Mouse (Mus musculus) MEL (cell line): ENCODE measurements around the gene Myom1. TPM values are rescaled to one million over a fixed set of nuclear protein-coding genes. Genes with fewer than 3 reads are reported as not detected.

ENCODE experiments used
- DNase-seq: peaks from one replicate; pipeline ENCODE4 v3.0.0; 2011; ENCODE audit warnings: low read depth, low spot score
- H3K27ac ChIP-seq: 2 replicates; pipeline ENCODE4 v1.5.1; 2012; ENCODE audit warnings: low read depth, mild to moderate bottlenecking, control low read depth, low read length, moderate library complexity; ENCODE audit not compliant: control insufficient read depth
- H3K27me3 ChIP-seq, 2 experiments: fragments of 150-350 bp in 1 of 2; sonication (generic) in 1 of 2; 2 replicates each; pipeline ENCODE4 v1.6.1; 2012; ENCODE audit warnings: low read length in 2 of 2, mild to moderate bottlenecking in 2 of 2, improper control_type of control experiment in 1 of 2, moderate library complexity in 1 of 2; ENCODE audit not compliant: insufficient read depth in 2 of 2, control insufficient read depth in 1 of 2
- H3K36me3 ChIP-seq, 2 experiments: 2 replicates each; pipeline ENCODE4 v1.6.1; 2012 to 2014; ENCODE audit warnings: low read length in 2 of 2, improper control_type of control experiment in 1 of 2, inconsistent platforms in 1 of 2, mild to moderate bottlenecking in 1 of 2; ENCODE audit not compliant: insufficient read depth in 2 of 2, control insufficient read depth in 1 of 2
- H3K4me1 ChIP-seq, 2 experiments: fragments of 150-350 bp in 1 of 2; sonication (generic) in 1 of 2; 2 replicates each; pipeline ENCODE4 v1.6.1; 2012; ENCODE audit warnings: low read length in 2 of 2, improper control_type of control experiment in 1 of 2, mild to moderate bottlenecking in 1 of 2; ENCODE audit not compliant: insufficient read depth in 2 of 2, control insufficient read depth in 1 of 2
- H3K4me3 ChIP-seq, 2 experiments: fragments of 150-350 bp in 1 of 2; sonication (generic) in 1 of 2; 2 replicates each; pipeline ENCODE4 v1.5.1; 2012; ENCODE audit warnings: low read depth in 2 of 2, low read length in 2 of 2, mild to moderate bottlenecking in 2 of 2, moderate library complexity in 2 of 2, control low read depth in 1 of 2, improper control_type of control experiment in 1 of 2; ENCODE audit not compliant: control insufficient read depth in 1 of 2, insufficient read depth in 1 of 2
- H3K79me2 ChIP-seq: 2 replicates; pipeline ENCODE4 v1.6.1; 2012; ENCODE audit warnings: mild to moderate bottlenecking, low read length, moderate library complexity; ENCODE audit not compliant: control insufficient read depth, poor library complexity, insufficient read depth
- H3K9ac ChIP-seq: 2 replicates; pipeline ENCODE4 v1.6.1; 2012; ENCODE audit warnings: low read depth, mild to moderate bottlenecking, control low read depth, low read length, moderate library complexity; ENCODE audit not compliant: control insufficient read depth, poor library complexity, severe bottlenecking
- H3K9me3 ChIP-seq: fragments of 150-350 bp; sonication (generic); replicated peaks from 2 replicates; pipeline ENCODE4 v1.6.1; 2012; ENCODE audit warnings: mild to moderate bottlenecking, low read length, improper control_type of control experiment, moderate library complexity; ENCODE audit not compliant: insufficient read depth
- BHLHE40 ChIP-seq: IDR thresholded peaks from 2 replicates; pipeline ENCODE4 v1.6.1; 2012; ENCODE audit warnings: low read depth, mild to moderate bottlenecking, inconsistent platforms, low read length, improper control_type of control experiment, borderline replicate concordance
- CHD1 ChIP-seq: IDR thresholded peaks from 2 replicates; pipeline ENCODE4 v1.6.1; 2012; ENCODE audit warnings: low read depth, mild to moderate bottlenecking, inconsistent platforms, low read length, improper control_type of control experiment
- CTCF ChIP-seq, 3 experiments: IDR thresholded peaks in 2 of 3; conservative IDR thresholded peaks in 1 of 3; 2 replicates each; pipeline ENCODE4 v1.5.1; 2011 to 2012; ENCODE audit warnings: low read length in 3 of 3, low read depth in 2 of 3, mild to moderate bottlenecking in 2 of 3, improper control_type of control experiment in 1 of 3, inconsistent platforms in 1 of 3, mixed read lengths in 1 of 3, moderate library complexity in 1 of 3; ENCODE audit not compliant: control insufficient read depth in 1 of 3, insufficient read depth in 1 of 3, poor library complexity in 1 of 3, severe bottlenecking in 1 of 3
- E2F4 ChIP-seq: IDR thresholded peaks from 2 replicates; pipeline ENCODE4 v1.6.1; 2011; ENCODE audit warnings: low read depth, low read length, improper control_type of control experiment, borderline replicate concordance
- ELF1 ChIP-seq: IDR thresholded peaks from 2 replicates; pipeline ENCODE4 v1.6.1; 2014; ENCODE audit warnings: low read depth, mild to moderate bottlenecking, inconsistent platforms, low read length, improper control_type of control experiment, moderate library complexity
- EP300 ChIP-seq, 2 experiments: IDR thresholded peaks; 2 replicates each; pipeline ENCODE4 v1.6.1; 2011; ENCODE audit warnings: improper control_type of control experiment in 2 of 2, low read length in 2 of 2, low read depth in 1 of 2, mild to moderate bottlenecking in 1 of 2
- GABPA ChIP-seq: IDR thresholded peaks from 2 replicates; pipeline ENCODE4 v1.6.1; 2012; ENCODE audit warnings: low read depth, mild to moderate bottlenecking, inconsistent platforms, low read length, improper control_type of control experiment, moderate library complexity
- GATA1 ChIP-seq: IDR thresholded peaks from 2 replicates; pipeline ENCODE4 v1.6.1; 2011; ENCODE audit warnings: low read depth, low read length, improper control_type of control experiment
- HCFC1 ChIP-seq: IDR thresholded peaks from 2 replicates; pipeline ENCODE4 v1.6.1; 2012; ENCODE audit warnings: low read depth, mild to moderate bottlenecking, inconsistent platforms, low read length, improper control_type of control experiment, moderate library complexity
- JUND ChIP-seq: IDR thresholded peaks from 2 replicates; pipeline ENCODE4 v1.6.1; 2011; ENCODE audit warnings: low read depth, mild to moderate bottlenecking, improper control_type of control experiment, low read length
- KAT2A ChIP-seq: conservative IDR thresholded peaks from 2 replicates; pipeline ENCODE4 v1.6.1; 2012; ENCODE audit warnings: low read depth, low read length, improper control_type of control experiment, inconsistent platforms
- MAFK ChIP-seq: IDR thresholded peaks from 2 replicates; pipeline ENCODE4 v1.6.1; 2011; ENCODE audit warnings: low read depth, mild to moderate bottlenecking, low read length, improper control_type of control experiment, borderline replicate concordance
- MAX ChIP-seq: IDR thresholded peaks from 2 replicates; pipeline ENCODE4 v1.6.1; 2011; ENCODE audit warnings: low read length, improper control_type of control experiment
- MEF2A ChIP-seq: IDR thresholded peaks from 2 replicates; pipeline ENCODE4 v1.6.1; 2014; ENCODE audit warnings: low read depth, mild to moderate bottlenecking, inconsistent platforms, low read length, improper control_type of control experiment; ENCODE audit not compliant: poor library complexity, insufficient replicate concordance, severe bottlenecking; ENCODE audit errors: extremely low read depth
- MXI1 ChIP-seq: IDR thresholded peaks from 2 replicates; pipeline ENCODE4 v1.6.1; 2011; ENCODE audit warnings: mild to moderate bottlenecking, low read depth, low read length, improper control_type of control experiment
- MYB ChIP-seq: IDR thresholded peaks from 2 replicates; pipeline ENCODE4 v1.6.1; 2011; ENCODE audit warnings: mild to moderate bottlenecking, low read depth, low read length, improper control_type of control experiment
- NELFE ChIP-seq: IDR thresholded peaks from 2 replicates; pipeline ENCODE4 v1.6.1; 2011; ENCODE audit warnings: low read depth, low read length, improper control_type of control experiment
- NRF1 ChIP-seq: IDR thresholded peaks from 2 replicates; pipeline ENCODE4 v1.6.1; 2014; ENCODE audit warnings: low read depth, mild to moderate bottlenecking, inconsistent platforms, low read length, improper control_type of control experiment, moderate library complexity; ENCODE audit not compliant: poor library complexity, insufficient read depth, severe bottlenecking
- POLR2A ChIP-seq, 2 experiments: IDR thresholded peaks; 2 replicates each; pipeline ENCODE4 v1.6.1; 2011 to 2012; ENCODE audit warnings: low read length in 2 of 2, mild to moderate bottlenecking in 2 of 2, control low read depth in 1 of 2, improper control_type of control experiment in 1 of 2, low read depth in 1 of 2, moderate library complexity in 1 of 2; ENCODE audit not compliant: control insufficient read depth in 1 of 2, insufficient read depth in 1 of 2, poor library complexity in 1 of 2
- POLR2AphosphoS5 ChIP-seq: IDR thresholded peaks from 2 replicates; pipeline ENCODE4 v1.6.1; 2012; ENCODE audit warnings: low read depth, borderline replicate concordance, mild to moderate bottlenecking, inconsistent platforms, low read length, moderate library complexity, mixed read lengths
- RAD21 ChIP-seq: IDR thresholded peaks from 2 replicates; pipeline ENCODE4 v1.6.1; 2011; ENCODE audit warnings: mild to moderate bottlenecking, low read depth, low read length, improper control_type of control experiment
- RCOR1 ChIP-seq: IDR thresholded peaks from 2 replicates; pipeline ENCODE4 v1.6.1; 2012; ENCODE audit warnings: low read depth, mild to moderate bottlenecking, inconsistent platforms, low read length, improper control_type of control experiment
- SIN3A ChIP-seq: IDR thresholded peaks from 2 replicates; pipeline ENCODE4 v1.6.1; 2012; ENCODE audit warnings: low read length, improper control_type of control experiment, inconsistent platforms
- SMC3 ChIP-seq: IDR thresholded peaks from 2 replicates; pipeline ENCODE4 v1.6.1; 2011; ENCODE audit warnings: low read depth, low read length, improper control_type of control experiment
- TAL1 ChIP-seq: IDR thresholded peaks from 2 replicates; pipeline ENCODE4 v1.6.1; 2012; ENCODE audit warnings: mild to moderate bottlenecking, inconsistent platforms, low read length, moderate library complexity, mixed read lengths
- TBP ChIP-seq: IDR thresholded peaks from 2 replicates; pipeline ENCODE4 v1.8.0; 2011; ENCODE audit warnings: low read depth, low read length, improper control_type of control experiment
- UBTF ChIP-seq: IDR thresholded peaks from 2 replicates; pipeline ENCODE4 v1.6.1; 2012; ENCODE audit warnings: low read depth, mild to moderate bottlenecking, inconsistent platforms, low read length, improper control_type of control experiment, moderate library complexity, borderline replicate concordance; ENCODE audit not compliant: insufficient read depth
- USF1 ChIP-seq: IDR thresholded peaks from 2 replicates; pipeline ENCODE4 v1.6.1; 2014; ENCODE audit warnings: low read depth, mild to moderate bottlenecking, inconsistent platforms, low read length, improper control_type of control experiment, moderate library complexity
- ZMIZ1 ChIP-seq: IDR thresholded peaks from 2 replicates; pipeline ENCODE4 v1.6.1; 2012; ENCODE audit warnings: low read depth, mild to moderate bottlenecking, inconsistent platforms, low read length, improper control_type of control experiment, moderate library complexity
- ZNF384 ChIP-seq: IDR thresholded peaks from 2 replicates; pipeline ENCODE4 v1.6.1; 2012; ENCODE audit warnings: low read depth, mild to moderate bottlenecking, inconsistent platforms, low read length, improper control_type of control experiment
- polyA plus RNA-seq, 2 experiments: library from polyadenylated mRNA; stranded (reverse) in 1 of 2; unstranded in 1 of 2; fragments of >175 nt in 1 of 2; fragments of >200 nt in 1 of 2; gene quantifications; 2 replicates each; pipeline versions ENCODE4 v1.2.1 to v1.2.4; 2012; ENCODE audit warnings: low replicate concordance in 2 of 2, low read depth in 1 of 2; ENCODE audit not compliant: insufficient read length in 2 of 2, insufficient read depth in 1 of 2, missing spikeins in 1 of 2
- total RNA-seq: library from RNA; depleted of rRNA; stranded (reverse); fragments of 300-350 nt; gene quantifications from 2 replicates; pipeline ENCODE4 v1.2.3, GENCODE M21; 2012

Myom1 gene
- total and polyA plus RNA-seq, 3 experiments = 0.65 to 0.79 TPM; not detected in 1

GRCm38 (mm10) chr17:71124674-71125073 is 122.2 kb downstream of the Myom1 start:
- no peak overlapping the region for H3K9ac ChIP-seq
- H3K79me2 ChIP-seq = no peaks in the 10 kb centered on the region
- no peaks in the 10 kb centered on the region for H3K9me3 ChIP-seq
- DNase-seq = no peak
- no peak overlapping the region for H3K27ac ChIP-seq
- H3K36me3 ChIP-seq = peaks cover 0 to 21% of the 10 kb centered on the region in 2 experiments; a peak in 2 of 4 replicates
- TF ChIP-seq JUND (no peak), E2F4 (no peak), MYB (no peak), MAX (no peak), KAT2A (no peak), EP300 (IDR thresholded peaks at IDR 0.05; ENCODE audit: low read depth in 1 of 2, low read length in 2 of 2) (no peak), TBP (no peak), TAL1 (no peak), CTCF (IDR thresholded peaks at IDR 0.05 in 2 of 3, conservative IDR thresholded peaks at IDR 0.05 in 1 of 3; ENCODE audit: control insufficient read depth in 1 of 3, insufficient read depth in 1 of 3, low read depth in 2 of 3, low read length in 3 of 3, poor library complexity in 1 of 3, severe bottlenecking in 1 of 3) (no peak), SIN3A (no peak), UBTF (no peak), RAD21 (no peak)
- H3K4me1 ChIP-seq = peaks cover 28 to 31% of the 10 kb centered on the region in 2 experiments
- no peaks in the 10 kb centered on the region for H3K27me3 ChIP-seq
- H3K4me3 ChIP-seq = no peak overlapping the region

GRCm38 (mm10) chr17:71125519-71125918 is 123.1 kb downstream of the Myom1 start:
- H3K79me2 ChIP-seq = no peaks in the 10 kb centered on the region
- no peak overlapping the region for H3K9ac ChIP-seq
- no peaks in the 10 kb centered on the region for H3K9me3 ChIP-seq
- peaks cover 23 to 24% of the 10 kb centered on the region in 2 experiments for H3K4me1 ChIP-seq
- no peaks in the 10 kb centered on the region for H3K27me3 ChIP-seq
- H3K27ac ChIP-seq = no peak overlapping the region
- peaks cover 0 to 13% of the 10 kb centered on the region in 2 experiments; a peak in 2 of 4 replicates for H3K36me3 ChIP-seq
- DNase-seq = peak; percentile 72
- no peak overlapping the region for H3K4me3 ChIP-seq
- TF ChIP-seq POLR2AphosphoS5 = no peak
- TF ChIP-seq NELFE = no peak
- no peak for TF ChIP-seq GATA1
- no peak for TF ChIP-seq KAT2A
- TF ChIP-seq MAX = peak; percentile 51; the same call in 1 of the 2 replicates
- TF ChIP-seq EP300 (IDR thresholded peaks at IDR 0.05; ENCODE audit: low read depth in 1 of 2, low read length in 2 of 2) = peak in 1 of 2 experiments; percentile 37; a peak in 2 of 4 replicates
- TF ChIP-seq GABPA = no peak
- no peak for TF ChIP-seq CHD1
- TF ChIP-seq SIN3A = no peak
- TF ChIP-seq USF1 = peak; percentile 75
- no peak for TF ChIP-seq POLR2A (IDR thresholded peaks at IDR 0.05; ENCODE audit: control insufficient read depth in 1 of 2, insufficient read depth in 1 of 2, low read depth in 1 of 2, low read length in 2 of 2, poor library complexity in 1 of 2)
- TF ChIP-seq NRF1 = no peak
- TF ChIP-seq ELF1 = no peak
- TF ChIP-seq MAFK = no peak
- no peak for TF ChIP-seq HCFC1
- no peak for TF ChIP-seq JUND
- no peak for TF ChIP-seq SMC3
- TF ChIP-seq ZNF384 = no peak
- no peak for TF ChIP-seq MEF2A
- TF ChIP-seq BHLHE40 = no peak
- TF ChIP-seq MXI1 = no peak
- TF ChIP-seq CTCF (IDR thresholded peaks at IDR 0.05 in 2 of 3, conservative IDR thresholded peaks at IDR 0.05 in 1 of 3; ENCODE audit: control insufficient read depth in 1 of 3, insufficient read depth in 1 of 3, low read depth in 2 of 3, low read length in 3 of 3, poor library complexity in 1 of 3, severe bottlenecking in 1 of 3) = no peak
- TF ChIP-seq ZMIZ1 = no peak
- TF ChIP-seq RCOR1 = no peak
- TF ChIP-seq TAL1 = 0 out of 2 replicates have a peak, but pooled peaks have one; percentile 10
